Mouse (Mus musculus) kidney, adult 8-10 months (tissue): ENCODE data around the gene Ppfia1.
A peak's percentile ranks its signal among the peaks of the same experiment; 100 is the strongest.

Source experiments
- DNase-seq, 2 experiments: peaks; one replicate each; pipeline ENCODE4 v3.0.0; 2022

The Ppfia1 gene

DNA sequence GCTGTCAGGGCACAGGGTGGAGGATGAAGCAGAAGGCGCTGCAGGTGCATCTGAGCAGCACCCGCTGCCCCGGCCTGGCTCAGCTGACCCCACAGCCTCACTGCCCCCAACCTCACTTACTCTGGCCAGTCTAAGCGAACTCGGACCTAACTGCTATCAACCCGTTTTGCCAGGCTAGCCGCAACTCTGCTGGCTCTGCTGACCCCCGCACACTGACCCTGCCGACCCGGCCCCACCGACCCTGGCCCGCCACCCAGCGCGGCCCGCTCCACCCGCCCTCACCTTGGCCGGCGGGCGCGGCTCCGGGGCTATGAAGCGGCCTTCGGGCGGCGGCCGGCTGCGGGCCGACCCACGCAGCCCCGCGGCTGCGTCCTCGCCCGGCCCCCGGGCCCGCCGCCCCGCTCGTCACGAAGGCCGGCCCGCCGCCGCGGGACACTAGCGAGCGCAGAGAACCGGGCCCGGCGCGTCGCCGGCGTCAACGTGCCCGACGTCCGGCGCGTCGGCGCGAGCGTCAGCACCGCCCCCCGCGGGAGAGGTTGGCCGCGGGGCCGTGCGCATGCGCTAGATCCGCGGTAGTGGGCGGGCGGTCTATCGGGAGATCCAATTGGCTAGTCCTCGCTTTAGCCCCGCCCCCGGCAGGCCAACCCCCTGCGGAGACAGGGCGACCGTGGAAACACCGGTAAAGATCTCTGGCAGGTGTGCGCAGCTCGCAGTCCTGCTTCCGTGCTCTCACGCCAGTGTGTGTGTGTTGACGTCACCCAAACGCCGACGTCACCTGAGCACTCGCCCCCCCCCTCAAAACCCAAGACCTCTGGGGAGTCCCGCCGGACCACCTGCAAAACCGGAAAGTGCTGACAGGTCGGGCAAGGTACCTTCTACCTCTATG is at the start of gene Ppfia1:
Gene Ppfia1 (minus strand): TSS at position 493 of the 886 bp plus-strand sequence.
- DNase-seq = peak; percentile 97

GRCm38 (mm10) chr7:144600333-144600900 is 46.9 kb upstream of the Ppfia1 start:
- DNase-seq = no peak

DNA sequence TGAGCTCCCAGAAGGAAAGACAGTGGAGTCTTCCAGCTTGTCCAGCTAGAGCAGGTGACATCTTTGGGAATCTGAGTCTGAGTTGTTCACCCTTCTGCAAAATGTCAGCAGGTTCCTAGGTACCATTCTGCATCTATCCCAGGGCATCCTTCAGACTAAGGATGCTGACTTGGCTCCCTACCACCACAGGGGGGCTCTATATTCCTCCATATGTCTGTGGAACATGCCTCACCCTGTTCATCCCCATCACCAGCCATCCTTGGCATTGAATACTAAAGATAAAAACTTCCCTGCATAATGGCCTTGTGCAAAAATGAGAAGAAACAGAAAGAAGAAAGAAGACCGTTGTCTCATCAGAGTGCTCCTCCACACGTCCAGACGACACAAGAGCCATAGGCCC is 36.0 kb upstream of the Ppfia1 start:
- no peak for DNase-seq

DNA sequence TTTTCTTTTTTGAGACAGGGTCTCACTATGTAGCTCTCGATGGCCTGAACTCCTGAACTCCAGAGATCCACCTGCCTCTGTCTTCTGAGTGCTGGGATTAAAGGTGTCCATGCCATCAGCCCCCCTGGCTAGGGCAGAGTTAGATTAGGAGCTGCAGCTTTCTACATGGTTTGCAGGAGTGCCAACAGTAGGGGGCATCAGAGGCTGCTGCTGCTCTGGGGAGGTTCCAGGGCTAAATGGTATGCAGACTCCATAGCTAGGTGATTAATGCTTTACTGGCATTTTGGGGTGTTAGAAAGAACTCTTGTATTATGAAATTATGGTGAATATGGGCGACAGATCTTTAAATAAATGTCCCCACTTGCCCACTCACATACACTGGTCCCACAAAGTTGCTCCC is 33.8 kb upstream of the Ppfia1 start:
- DNase-seq = peak in 1 of 2 experiments; percentile 41

- peak in 1 of 2 experiments; percentile 71 for DNase-seq
Measured at GRCm38 (mm10) chr7:144585648-144586047, 32.1 kb upstream of the Ppfia1 start.

- peak in 1 of 2 experiments; percentile 51 for DNase-seq
Measured at GRCm38 (mm10) chr7:144583619-144584018, 30.1 kb upstream of the Ppfia1 start.

DNA sequence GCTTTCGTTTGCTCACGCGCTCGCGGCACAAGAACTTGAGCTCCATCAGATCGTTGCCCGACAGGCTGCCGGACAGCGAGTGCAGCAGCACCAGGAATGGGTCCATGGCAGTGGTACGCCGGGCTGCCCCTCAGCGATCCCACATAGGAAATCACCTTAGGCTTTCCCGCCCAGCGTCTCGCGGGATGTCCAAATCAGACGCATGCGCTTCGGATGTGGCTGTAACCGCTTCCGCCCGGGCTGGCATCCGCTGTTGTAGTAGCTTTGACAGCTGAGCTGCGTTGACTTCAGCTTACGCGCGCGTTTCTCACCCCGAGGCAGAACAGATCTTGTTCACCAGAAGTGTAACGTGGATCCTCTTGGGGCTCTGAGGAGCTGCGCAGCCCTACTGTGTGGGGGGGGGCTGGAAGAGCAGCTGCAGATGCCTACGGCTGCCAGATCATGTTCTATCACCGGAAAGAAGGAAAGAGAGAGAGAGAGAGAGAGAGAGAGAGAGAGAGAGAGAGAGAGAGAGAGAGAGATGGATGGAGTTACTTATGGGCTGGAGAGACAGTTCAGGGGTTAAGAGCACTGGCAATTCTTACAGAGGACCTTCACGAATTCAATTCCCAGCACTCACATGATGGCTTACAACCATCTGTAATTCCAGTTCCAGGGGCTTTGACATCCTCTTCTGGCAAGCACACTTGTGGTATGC is 28.9 kb upstream of the Ppfia1 start, which contains the start of gene Fadd:
Gene Fadd (minus strand): TSS at position 180 of the 697 bp plus-strand sequence.
- DNase-seq = peak; percentile 93 to 96

DNA sequence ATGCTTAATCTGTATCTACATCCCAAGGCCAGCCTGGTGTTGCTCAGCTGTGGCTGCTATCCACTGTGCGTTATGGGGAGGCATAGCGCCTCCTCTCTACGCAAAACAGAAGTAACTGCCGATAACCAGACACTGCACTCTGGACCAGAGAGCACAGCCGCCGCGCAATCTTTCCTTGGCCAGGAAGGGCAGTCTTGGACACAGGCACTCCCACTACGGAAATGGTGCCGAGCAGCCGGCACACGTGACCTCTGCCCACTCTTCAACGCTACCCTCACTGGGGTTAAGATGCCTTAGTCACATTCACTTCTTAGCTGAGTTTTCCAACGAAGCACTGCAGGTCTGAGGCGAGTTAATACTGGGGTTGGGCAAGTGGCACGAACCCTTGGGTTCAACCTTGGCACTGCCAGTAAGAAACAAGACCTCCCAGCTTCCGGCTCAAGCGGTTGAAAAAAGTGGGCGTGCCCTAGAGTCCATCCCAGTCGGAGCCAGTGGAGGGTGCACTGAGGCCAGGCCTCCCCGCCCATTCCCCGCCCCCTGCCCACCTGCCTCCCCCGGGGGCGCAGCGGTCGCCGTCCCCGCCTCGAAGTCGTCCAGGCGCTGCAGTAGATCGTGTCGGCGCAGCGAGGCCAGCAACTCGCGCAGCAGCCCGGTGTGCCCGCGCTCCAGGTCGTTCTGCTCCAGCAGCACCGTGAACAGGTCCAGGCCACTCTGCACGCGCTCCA is 28.2 kb upstream of the Ppfia1 start:
- peak; percentile 90 to 91 for DNase-seq

DNA sequence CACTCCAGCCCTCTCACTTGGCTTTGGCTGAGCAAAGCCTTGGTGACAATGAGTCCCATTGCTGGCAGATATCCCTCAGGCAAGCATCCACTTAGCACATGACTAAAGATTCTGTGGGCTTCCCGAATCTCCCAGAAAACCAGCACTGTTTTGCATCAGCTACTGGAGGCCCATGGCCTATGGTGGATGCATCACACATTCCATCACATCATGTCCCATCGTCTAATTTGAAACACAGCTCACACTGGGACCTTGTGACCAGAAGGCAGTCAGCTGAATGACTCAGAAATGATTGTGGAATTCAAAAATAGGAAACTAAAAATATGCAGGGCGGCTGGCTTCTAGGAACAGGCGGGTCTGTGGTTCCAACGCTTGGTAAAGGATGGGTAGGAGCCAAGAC is 24.3 kb upstream of the Ppfia1 start:
- DNase-seq = no peak

GRCm38 (mm10) chr7:144572234-144572633 is 18.7 kb upstream of the Ppfia1 start:
- DNase-seq = peak; percentile 60 to 87

- peak; percentile 87 to 89 for DNase-seq
Measured at GRCm38 (mm10) chr7:144571598-144571997, 18.1 kb upstream of the Ppfia1 start.

DNA sequence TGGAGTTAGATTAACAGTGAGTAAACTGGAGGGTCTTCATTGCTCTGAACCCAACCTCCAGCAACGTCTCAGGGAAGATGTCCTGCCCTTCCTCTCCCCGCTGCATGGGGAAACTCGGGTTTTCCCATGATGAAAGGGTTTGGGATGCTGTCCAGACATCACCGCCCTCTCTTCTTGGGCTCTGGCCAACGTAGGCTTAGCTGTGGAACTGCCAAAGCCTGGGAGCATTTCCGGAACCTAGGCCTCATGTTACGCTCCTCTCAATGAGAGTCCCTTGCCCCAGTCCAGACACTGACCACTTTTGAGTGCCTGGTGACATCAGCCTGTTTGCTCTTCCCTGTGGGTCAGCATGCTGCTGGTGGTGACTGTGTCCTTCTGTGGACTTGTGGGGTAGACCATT is 15.9 kb upstream of the Ppfia1 start:
- DNase-seq = peak in 1 of 2 experiments; percentile 48

DNA sequence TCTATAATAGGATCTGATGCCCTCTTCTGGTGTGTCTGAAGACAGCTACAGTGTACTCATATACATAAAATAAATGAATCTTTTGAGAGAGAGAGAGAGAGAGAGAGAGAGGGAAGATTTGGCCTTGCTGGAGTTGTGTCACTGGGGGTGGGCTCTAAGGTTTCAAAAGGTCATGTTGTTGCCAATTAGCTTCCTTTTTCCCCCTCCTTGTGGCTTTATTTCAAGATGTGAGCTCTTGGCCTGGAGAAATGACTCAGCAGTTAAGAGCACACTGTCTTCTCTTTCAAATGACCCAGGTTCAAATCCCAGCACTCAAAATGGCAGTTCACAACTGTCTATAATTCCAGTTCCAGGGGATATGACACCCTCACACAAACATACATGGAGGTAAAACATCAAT is 14.6 kb upstream of the Ppfia1 start:
- DNase-seq = no peak

GRCm38 (mm10) chr7:144566921-144567682 is 13.6 kb upstream of the Ppfia1 start:
- no peak for DNase-seq

DNA sequence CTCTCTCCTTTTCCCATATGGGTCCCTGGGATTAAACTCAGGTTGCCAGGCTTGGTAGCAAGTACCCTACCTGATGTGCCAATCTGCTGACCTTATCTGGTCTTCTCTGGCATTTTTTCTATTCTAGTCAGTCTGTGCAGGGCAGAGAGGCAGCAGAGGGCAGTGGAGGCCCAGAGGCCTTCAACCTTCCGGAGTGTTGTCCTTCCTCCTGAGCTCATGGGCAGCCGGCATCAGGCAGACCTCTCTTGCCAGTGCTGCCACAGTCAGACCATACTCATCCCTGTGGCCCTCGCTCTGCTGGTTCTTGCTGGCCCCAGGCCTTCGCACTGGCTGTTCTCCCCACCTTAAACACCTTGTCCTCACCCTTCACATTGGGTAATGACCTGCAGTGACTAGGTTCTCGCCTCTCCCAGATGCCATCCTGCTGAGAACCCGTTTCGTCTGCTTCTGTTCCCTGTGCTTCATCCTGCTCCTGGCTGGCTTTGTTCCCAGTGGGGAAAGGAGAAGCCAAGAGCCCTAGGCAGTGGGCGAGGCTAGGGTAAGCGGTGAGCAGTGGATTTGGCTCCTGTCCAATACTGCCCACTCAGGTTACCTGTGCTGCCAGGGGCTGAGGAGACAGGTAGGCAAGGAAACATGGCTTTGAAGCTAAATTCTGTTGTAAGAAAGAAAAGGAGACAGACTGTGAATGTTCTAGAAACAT is 10.1 kb upstream of the Ppfia1 start:
- peak in 1 of 2 experiments; percentile 49 for DNase-seq

DNA sequence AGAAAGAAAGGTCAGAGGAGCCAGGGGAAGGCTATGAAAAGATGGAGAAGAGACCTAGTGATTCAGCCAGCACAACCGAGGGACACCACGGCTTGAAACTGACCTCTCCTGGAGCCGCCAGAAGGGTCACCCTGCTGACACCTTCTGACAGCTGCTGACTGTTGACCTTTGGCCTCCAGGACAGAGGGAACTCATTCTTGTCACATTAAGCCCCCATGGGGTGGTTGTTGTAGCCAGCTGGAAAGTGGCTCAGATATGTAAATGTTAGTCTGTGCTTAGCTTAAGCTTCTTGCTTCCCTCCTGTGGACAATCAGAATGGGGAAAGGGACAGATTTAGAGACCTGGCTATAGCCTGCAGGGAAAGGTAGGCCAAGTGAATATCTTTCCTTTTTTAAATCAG is 8.5 kb upstream of the Ppfia1 start:
- peak in 1 of 2 experiments; percentile 36 for DNase-seq

GRCm38 (mm10) chr7:144560594-144560993 is 7.1 kb upstream of the Ppfia1 start:
- DNase-seq = no peak

DNA sequence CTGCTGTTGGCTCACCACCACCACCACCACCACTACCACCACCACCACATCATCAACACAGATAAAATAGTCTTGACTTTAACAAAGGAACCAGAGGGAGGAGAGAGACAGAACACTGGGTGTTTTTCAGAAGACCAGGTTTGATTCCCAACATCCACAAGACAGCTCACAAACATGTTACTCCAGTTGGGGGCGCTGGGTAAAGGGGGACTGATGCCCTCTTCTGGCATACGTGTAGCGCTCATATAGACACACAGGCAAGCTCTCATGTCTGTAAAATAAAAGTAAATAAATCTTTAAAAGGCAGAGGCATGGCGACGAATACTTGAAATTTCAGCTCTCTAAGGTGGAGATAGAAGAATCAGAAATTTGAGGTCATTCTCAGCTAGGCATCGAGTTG is 5.0 kb upstream of the Ppfia1 start:
- no peak for DNase-seq

DNA sequence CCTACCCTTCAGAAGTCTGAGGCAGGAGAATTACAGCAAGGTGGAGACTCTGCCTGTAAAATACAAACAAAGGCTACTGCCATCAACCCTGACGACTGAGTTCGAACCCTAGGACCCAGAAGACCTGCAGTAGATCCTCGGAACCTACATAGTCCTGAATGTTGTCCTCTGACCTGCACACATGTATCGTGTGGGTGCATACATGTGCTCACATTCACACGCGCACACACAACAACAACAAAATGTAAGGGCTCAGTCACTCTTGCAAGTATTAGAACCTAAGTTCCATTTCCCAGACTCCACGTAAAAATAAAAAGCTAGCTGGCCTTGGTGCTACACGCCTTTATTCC is 569 bp upstream of the Ppfia1 start:
- DNase-seq = no peak

- no peak for DNase-seq
Measured at GRCm38 (mm10) chr7:144552274-144552673, 1.3 kb downstream of the Ppfia1 start.

DNA sequence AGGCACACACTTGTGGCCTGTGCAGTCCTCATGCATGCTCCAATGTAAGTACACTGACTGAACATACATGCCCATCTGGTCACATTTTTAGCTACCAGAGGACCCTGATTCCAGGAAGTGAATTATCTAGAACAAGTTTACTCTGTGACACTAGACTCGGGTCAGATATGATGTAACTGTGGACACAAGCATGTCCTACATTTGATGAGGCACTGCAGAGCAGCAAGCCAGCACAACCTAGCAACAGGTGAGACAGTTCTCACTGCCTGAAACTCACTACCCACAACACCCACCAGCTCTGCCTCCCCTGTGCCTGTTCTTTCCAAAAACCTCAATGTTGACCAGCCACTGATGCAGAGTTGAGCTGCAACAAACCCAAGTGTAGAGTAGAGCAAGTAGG is 2.7 kb downstream of the Ppfia1 start:
- DNase-seq = no peak
